Mouse (Mus musculus): ENCODE measurements around the gene Gnb1. TPM values are rescaled to one million over a fixed set of nuclear protein-coding genes. Genes with fewer than 3 reads are reported as not detected.

The Gnb1 gene
- polyA plus RNA-seq, 1 experiment, result 1,603 TPM

DNA sequence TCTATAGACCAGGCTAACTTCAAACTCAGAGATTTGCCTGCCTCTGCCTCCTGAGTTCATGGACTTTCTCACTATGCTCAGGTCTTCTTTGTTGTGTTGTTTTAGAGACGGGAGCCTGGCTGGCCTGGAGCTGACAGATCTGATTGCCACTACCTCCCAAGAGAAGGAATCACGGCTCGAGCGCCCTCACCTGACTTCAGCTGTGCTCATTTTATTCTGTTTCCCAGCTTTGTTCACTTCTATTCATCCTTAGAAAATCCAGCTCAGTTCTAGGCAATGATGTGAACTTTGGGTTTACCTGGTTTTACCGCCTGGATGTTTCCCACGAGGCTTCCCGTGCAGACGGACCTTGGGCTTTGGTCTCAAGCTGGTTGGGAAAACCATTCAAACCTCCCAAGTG is 84.4 kb downstream of the Gnb1 start:
- H3K27ac ChIP-seq (ENCODE audit: insufficient read depth, low read depth, low read length), result no peak overlapping the region
- TF ChIP-seq CTCF (IDR thresholded peaks at IDR 0.05; ENCODE audit: extremely low read depth, insufficient read length, insufficient replicate concordance, low read depth, low read length) (no peak), POLR2A (IDR thresholded peaks at IDR 0.05; ENCODE audit: low read depth, low read length) (no peak)
- WGBS, result 78% methylated on average over 8 of the region's 8 CpGs

DNA sequence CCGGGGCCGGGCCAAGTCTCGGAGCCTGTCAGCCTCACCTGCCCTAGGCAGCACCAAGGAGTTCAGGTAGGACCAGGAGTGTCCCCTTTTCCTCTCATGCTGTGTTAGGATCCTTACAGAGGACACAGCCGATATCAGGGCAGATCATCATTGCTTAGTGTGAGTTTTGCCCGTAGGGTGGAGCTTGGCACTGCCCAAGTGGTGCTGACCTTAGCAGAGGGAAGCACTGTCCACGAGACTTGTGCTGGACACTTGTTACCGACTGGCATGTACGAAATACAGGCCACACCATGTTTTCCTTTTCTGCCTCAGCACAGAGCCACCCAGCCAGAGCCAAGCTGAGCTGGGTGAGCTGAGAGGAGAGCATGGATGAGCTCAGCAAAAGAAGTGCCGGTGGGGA is 86.0 kb downstream of the Gnb1 start:
- no peak for TF ChIP-seq CTCF (IDR thresholded peaks at IDR 0.05; ENCODE audit: extremely low read depth, insufficient read length, insufficient replicate concordance, low read depth, low read length)
- no peak for TF ChIP-seq POLR2A (IDR thresholded peaks at IDR 0.05; ENCODE audit: low read depth, low read length)
- no peak overlapping the region for H3K27ac ChIP-seq (ENCODE audit: insufficient read depth, low read depth, low read length)
- H3K4me1 ChIP-seq (ENCODE audit: control insufficient read depth, insufficient read depth, insufficient read length, low read length), result peaks cover 13% of the 10 kb centered on the region; the same call in 1 of the 2 replicates
- WGBS, result 88% methylated on average over 9 of the region's 9 CpGs
- no peak overlapping the region for H3K4me3 ChIP-seq (ENCODE audit: low read depth, low read length)
- peaks cover 30% of the 10 kb centered on the region for H3K36me3 ChIP-seq (ENCODE audit: control insufficient read depth, insufficient read depth, low read length)
- H3K27me3 ChIP-seq (ENCODE audit: control insufficient read depth, insufficient read depth, low read length), result no peaks in the 10 kb centered on the region

More for the DNA sequence above, 84.4 kb downstream of the Gnb1 start:
- Histone ChIP-seq H3K4me3 (ENCODE audit: low read depth, low read length) (no peak overlapping the region), H3K36me3 (ENCODE audit: control insufficient read depth, insufficient read depth, low read length) (peaks cover 24% of the 10 kb centered on the region), H3K27me3 (ENCODE audit: control insufficient read depth, insufficient read depth, low read length) (no peaks in the 10 kb centered on the region), H3K4me1 (ENCODE audit: control insufficient read depth, insufficient read depth, insufficient read length, low read length) (peaks cover 22% of the 10 kb centered on the region; the same call in 1 of the 2 replicates)

DNA sequence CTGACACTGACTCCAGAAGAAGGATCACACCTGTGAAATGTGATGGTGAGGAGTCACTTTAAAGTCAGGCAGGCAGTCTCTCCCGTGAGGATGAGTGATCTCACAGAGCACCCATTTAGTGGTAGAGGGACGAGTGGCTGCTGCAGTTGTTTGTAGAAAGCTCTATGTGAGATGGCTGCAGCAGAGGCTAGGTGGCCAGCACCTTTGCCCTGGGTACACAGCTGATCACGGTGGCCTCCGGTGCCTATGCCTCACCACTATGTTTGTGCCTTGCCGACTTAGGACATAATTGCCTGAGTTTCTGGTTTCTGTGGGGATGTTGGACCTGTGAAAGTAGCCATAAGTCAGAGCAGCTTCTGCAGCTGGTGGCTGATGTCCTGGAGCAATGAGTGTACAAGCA is 86.6 kb downstream of the Gnb1 start:
- Histone ChIP-seq H3K27me3 (ENCODE audit: control insufficient read depth, insufficient read depth, low read length) (no peaks in the 10 kb centered on the region), H3K4me3 (ENCODE audit: low read depth, low read length) (no peak overlapping the region), H3K36me3 (ENCODE audit: control insufficient read depth, insufficient read depth, low read length) (peaks cover 32% of the 10 kb centered on the region), H3K27ac (ENCODE audit: insufficient read depth, low read depth, low read length) (no peak overlapping the region), H3K4me1 (ENCODE audit: control insufficient read depth, insufficient read depth, insufficient read length, low read length) (peaks cover 16% of the 10 kb centered on the region)
- 78% methylated on average over 5 of the region's 5 CpGs for WGBS
- TF ChIP-seq CTCF (IDR thresholded peaks at IDR 0.05; ENCODE audit: extremely low read depth, insufficient read length, insufficient replicate concordance, low read depth, low read length), result no peak
- TF ChIP-seq POLR2A (IDR thresholded peaks at IDR 0.05; ENCODE audit: low read depth, low read length), result no peak

DNA sequence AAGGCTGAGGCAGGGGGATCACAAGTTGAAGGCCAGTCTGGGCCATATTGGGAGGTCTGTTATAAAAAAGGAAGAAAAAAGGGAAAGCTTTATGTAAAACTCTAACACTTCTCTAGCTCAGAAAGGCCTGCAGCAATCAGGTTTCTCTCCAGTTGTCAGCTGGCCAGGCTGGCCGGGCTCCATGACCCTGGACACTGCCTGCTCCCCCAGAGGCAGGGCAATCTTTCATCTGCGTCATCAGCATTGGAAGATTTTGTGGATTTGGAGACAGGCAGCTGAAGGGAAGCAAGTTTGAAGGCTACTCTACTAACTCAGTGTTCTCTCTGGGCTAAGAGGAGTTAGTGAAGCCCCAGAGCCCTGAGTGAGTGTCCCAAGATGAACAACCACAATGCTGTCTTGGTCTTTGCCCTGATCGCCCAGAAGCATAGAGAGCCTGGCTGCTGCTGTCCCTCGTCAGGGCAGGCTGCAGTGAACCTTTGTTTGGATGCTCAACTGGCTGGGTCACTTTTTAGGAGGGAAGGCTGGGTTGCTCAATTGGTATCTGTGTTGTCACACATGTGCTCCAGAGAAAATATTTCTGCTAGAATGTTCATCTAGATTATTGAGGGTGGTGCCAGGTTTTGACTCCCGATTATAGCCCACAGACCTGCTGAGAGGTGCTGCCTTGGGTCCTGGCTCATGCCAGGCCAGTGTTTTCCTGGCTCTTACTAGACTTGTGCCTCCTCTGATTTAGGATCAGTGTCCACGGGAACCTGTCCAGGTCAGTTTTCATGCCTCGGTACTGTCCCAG is 87.4 kb downstream of the Gnb1 start:
- Histone ChIP-seq H3K4me3 (ENCODE audit: low read depth, low read length) (no peak overlapping the region), H3K27me3 (ENCODE audit: control insufficient read depth, insufficient read depth, low read length) (no peaks in the 10 kb centered on the region), H3K36me3 (ENCODE audit: control insufficient read depth, insufficient read depth, low read length) (peaks cover 37% of the 10 kb centered on the region), H3K4me1 (ENCODE audit: control insufficient read depth, insufficient read depth, insufficient read length, low read length) (peaks cover 13% of the 10 kb centered on the region), H3K27ac (ENCODE audit: insufficient read depth, low read depth, low read length) (no peak overlapping the region)
- TF ChIP-seq CTCF (IDR thresholded peaks at IDR 0.05; ENCODE audit: extremely low read depth, insufficient read length, insufficient replicate concordance, low read depth, low read length), result no peak
- TF ChIP-seq POLR2A (IDR thresholded peaks at IDR 0.05; ENCODE audit: low read depth, low read length), result no peak
- 81% methylated on average over 7 of the region's 7 CpGs for WGBS

DNA sequence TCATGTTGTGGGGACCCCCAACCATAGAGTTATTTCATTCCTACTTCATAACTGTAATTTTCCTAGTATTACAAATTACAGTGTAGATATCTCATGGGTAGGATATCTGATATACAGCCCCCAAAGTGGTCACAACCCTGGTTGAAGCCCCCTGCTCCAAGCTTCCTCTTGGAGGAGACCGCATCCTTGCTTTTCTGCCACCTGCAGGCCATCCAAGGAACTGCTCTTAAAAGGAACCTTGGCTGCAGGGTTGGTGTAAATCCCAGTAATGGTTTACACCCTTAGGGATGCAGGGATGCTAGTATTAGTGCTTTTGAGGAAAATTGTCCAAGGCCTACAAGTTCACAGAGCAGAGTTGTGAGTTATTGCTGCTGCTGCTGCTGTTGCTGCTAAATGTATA is 89.3 kb downstream of the Gnb1 start:
- Histone ChIP-seq H3K36me3 (ENCODE audit: control insufficient read depth, insufficient read depth, low read length) (peaks cover 55% of the 10 kb centered on the region), H3K4me3 (ENCODE audit: low read depth, low read length) (no peak overlapping the region), H3K27ac (ENCODE audit: insufficient read depth, low read depth, low read length) (no peak overlapping the region), H3K4me1 (ENCODE audit: control insufficient read depth, insufficient read depth, insufficient read length, low read length) (peaks cover 8% of the 10 kb centered on the region), H3K27me3 (ENCODE audit: control insufficient read depth, insufficient read depth, low read length) (no peaks in the 10 kb centered on the region)
- 28% methylated on average over 1 of the region's 1 CpGs for WGBS
- TF ChIP-seq CTCF (IDR thresholded peaks at IDR 0.05; ENCODE audit: extremely low read depth, insufficient read length, insufficient replicate concordance, low read depth, low read length) (peak; percentile 88; the same call in 1 of the 2 replicates), POLR2A (IDR thresholded peaks at IDR 0.05; ENCODE audit: low read depth, low read length) (no peak)

DNA sequence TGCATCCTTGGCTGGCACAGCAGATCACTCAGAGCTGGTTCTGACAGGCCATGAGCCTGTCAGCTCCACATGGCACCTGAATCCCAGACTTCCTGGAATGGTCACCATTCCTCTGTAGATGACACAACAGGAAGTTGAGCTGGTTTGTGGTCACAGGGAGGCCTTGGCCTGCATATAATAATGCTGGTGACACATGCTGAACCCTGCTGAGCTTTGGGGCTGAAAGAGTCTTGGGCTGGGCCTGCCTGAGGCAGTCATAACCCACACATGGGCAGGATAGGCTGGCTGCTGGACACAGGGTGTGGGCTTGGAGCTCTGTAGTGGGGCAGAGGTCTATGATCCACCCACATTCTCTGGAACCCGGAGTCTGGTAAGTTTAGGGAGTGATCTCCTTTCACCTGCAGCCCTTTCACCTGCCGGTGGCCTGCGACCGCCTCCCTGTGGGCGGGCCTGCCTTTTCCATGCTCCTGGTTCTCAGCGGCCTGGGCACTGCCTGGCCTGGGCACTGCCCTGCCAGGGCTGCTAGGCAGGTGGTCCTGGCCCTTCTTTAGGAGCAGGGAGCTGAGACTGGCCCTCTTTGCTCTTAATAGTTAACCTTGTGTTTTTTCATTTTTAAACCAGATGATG is 91.2 kb downstream of the Gnb1 start:
- WGBS, result 39% methylated on average over 6 of the region's 6 CpGs
- H3K4me3 ChIP-seq (ENCODE audit: low read depth, low read length), result no peak overlapping the region
- peaks cover 8% of the 10 kb centered on the region for H3K4me1 ChIP-seq (ENCODE audit: control insufficient read depth, insufficient read depth, insufficient read length, low read length)
- H3K27me3 ChIP-seq (ENCODE audit: control insufficient read depth, insufficient read depth, low read length), result no peaks in the 10 kb centered on the region
- no peak for TF ChIP-seq POLR2A (IDR thresholded peaks at IDR 0.05; ENCODE audit: low read depth, low read length)
- 0 out of 2 replicates have a peak, but pooled peaks have one; percentile 17 for TF ChIP-seq CTCF (IDR thresholded peaks at IDR 0.05; ENCODE audit: extremely low read depth, insufficient read length, insufficient replicate concordance, low read depth, low read length)
- H3K27ac ChIP-seq (ENCODE audit: insufficient read depth, low read depth, low read length), result peak overlapping the region; percentile 46
- peaks cover 69% of the 10 kb centered on the region for H3K36me3 ChIP-seq (ENCODE audit: control insufficient read depth, insufficient read depth, low read length)

DNA sequence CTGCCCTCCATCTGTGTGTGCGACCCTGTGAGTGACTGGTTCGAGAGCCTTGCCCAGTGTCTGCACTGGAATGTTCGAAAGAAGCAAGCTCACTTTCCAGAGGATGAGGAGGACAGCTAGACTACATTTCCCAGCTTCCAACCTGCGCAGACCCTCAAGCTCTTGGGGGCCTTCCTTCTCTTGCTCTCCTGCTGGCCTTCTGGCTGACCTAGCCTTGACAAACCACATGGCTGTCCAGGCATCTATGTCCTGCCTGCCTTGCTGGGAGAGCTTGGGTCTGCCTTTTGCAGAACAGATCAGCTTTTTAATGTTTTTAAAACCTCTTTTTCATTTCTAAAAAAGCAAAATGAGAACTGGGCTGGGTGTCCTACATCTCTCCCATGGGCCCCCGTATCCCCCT is 98.2 kb downstream of the Gnb1 start:
- WGBS, result 93% methylated on average over 5 of the region's 5 CpGs
- no peaks in the 10 kb centered on the region for H3K4me1 ChIP-seq (ENCODE audit: control insufficient read depth, insufficient read depth, insufficient read length, low read length)
- no peak for TF ChIP-seq POLR2A (IDR thresholded peaks at IDR 0.05; ENCODE audit: low read depth, low read length)
- no peak for TF ChIP-seq CTCF (IDR thresholded peaks at IDR 0.05; ENCODE audit: extremely low read depth, insufficient read length, insufficient replicate concordance, low read depth, low read length)
- H3K4me3 ChIP-seq (ENCODE audit: low read depth, low read length), result no peak overlapping the region
- H3K36me3 ChIP-seq (ENCODE audit: control insufficient read depth, insufficient read depth, low read length), result peaks cover 62% of the 10 kb centered on the region
- no peak overlapping the region for H3K27ac ChIP-seq (ENCODE audit: insufficient read depth, low read depth, low read length)
- no peaks in the 10 kb centered on the region for H3K27me3 ChIP-seq (ENCODE audit: control insufficient read depth, insufficient read depth, low read length)
